Mouse (Mus musculus): Measurements from ENCODE around the gene Krtap10-10. TPM values are rescaled to one million over a fixed set of nuclear protein-coding genes. Genes with fewer than 3 reads are reported as not detected.
"Not testable (repeated sequence)": the region's sequence is repeated elsewhere in the genome, so short reads cannot be mapped to it uniquely, and the experiment has no call there.

Gene Krtap10-10
- total RNA-seq (2014; rRNA removed) (not detected in 2 replicates), polyA plus RNA-seq (2015; fragmentation: Nextera tagmentation; extraction: Ambion mirVana) (not detected in 2 replicates)

DNA sequence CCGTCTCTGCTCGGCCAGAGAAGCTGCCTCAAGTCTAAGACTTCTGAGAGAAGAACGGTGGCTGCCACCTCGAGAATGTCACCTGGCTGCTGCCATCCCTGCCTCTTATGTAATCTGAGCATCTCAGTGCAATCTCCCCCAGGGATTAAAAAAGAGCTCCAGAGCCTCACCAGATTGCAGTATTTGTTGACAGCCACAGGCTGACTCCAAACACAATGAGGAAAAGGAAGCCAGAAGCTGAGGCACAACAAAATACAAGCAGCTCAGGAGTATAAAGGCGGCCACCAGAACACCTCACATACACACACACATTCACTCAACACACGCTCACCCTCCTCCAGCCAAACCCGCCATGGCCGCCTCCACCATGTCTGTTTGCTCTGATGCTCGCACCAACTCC is at the start of gene Krtap10-10:
TSS of gene Krtap10-10 (plus strand) at position 301 of the 400 bp plus-strand sequence.
- TF ChIP-seq CTCF (IDR thresholded peaks at IDR 0.05; ENCODE audit: low read depth) = no peak
- Histone ChIP-seq H3K4me1 (ENCODE audit: insufficient read depth) (no peaks in the 10 kb centered on the region), H3K9ac (no peak within 1 kb of the TSS), H3K27ac (ENCODE audit: low read depth, low read length) (no peak within 1 kb of the TSS), H3K36me3 (ENCODE audit: insufficient read depth) (no peaks in the 10 kb centered on the region), H3K9me3 (ENCODE audit: low read length) (no peaks in the 10 kb centered on the region), H3K4me3 (ENCODE audit: low read depth, low read length) (no peak within 1 kb of the TSS), H3K4me2 (ENCODE audit: low read depth) (no peak within 1 kb of the TSS), H3K27me3 (ENCODE audit: insufficient read depth, low read length) (no peaks in the 10 kb centered on the region)
- ATAC-seq (no peak), DNase-seq (no peak)
- 66% methylated on average over 9 of the region's 9 CpGs for WGBS

DNA sequence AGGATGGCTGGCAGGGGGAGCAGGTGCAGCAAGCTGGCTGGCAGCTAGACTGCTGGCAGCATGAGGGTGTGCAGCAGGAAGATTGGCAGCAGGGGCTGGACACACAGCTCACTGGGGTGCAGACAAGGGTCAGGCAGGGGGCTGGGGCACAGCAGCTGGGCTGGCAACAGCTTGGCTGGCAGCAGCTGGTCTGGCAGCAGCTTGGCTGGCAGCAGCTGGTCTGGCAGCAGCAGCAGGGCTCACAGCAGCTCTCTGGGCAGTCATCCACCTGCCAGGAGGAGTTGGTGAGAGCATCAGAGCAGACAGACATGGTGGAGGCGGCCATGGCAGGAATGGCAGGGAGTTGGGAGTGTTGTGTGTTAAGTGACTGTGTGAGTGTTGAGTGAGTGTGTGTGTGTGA is 47.9 kb upstream of the Krtap10-10 start, which contains the start of gene Gm7137:
TSS of gene Gm7137 (minus strand) at position 325 of the 400 bp plus-strand sequence.
- not testable (repeated sequence) for ATAC-seq; H3K9me3 ChIP-seq (ENCODE audit: low read length); DNase-seq; H3K36me3 ChIP-seq (ENCODE audit: insufficient read depth); H3K27ac ChIP-seq (ENCODE audit: low read depth, low read length); H3K4me3 ChIP-seq (ENCODE audit: low read depth, low read length); H3K4me1 ChIP-seq (ENCODE audit: insufficient read depth); H3K9ac ChIP-seq; H3K4me2 ChIP-seq (ENCODE audit: low read depth); H3K27me3 ChIP-seq (ENCODE audit: insufficient read depth, low read length)
- WGBS = 67% methylated on average over 1 of the region's 1 CpGs

DNA sequence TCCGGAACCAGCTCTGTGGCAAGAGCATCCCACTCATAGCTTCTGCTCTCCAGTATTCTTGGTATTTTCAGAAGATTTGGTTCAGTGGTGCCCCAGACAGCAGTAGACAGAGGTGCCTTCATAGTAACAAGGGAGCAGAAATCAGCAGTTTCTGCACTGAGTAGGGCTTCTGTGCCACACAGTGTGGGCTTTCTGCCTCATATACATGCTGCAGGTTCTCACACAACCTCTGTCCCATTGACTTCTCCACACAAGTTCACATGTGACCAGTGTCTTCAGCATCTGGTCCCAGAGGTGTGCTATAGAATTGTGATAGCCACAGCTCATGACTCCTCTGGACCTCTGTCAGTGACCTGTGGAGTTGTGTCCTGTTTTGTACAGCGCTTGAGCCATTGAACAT is 47.1 kb upstream of the Krtap10-10 start:
- H3K36me3 ChIP-seq (ENCODE audit: insufficient read depth) = no peaks in the 10 kb centered on the region
- ATAC-seq = no peak
- H3K4me3 ChIP-seq (ENCODE audit: low read depth, low read length) = no peak overlapping the region
- DNase-seq = no peak
- no peak overlapping the region for H3K27ac ChIP-seq (ENCODE audit: low read depth, low read length)
- WGBS = 83% methylated on average over 2 of the region's 2 CpGs
- no peaks in the 10 kb centered on the region for H3K9me3 ChIP-seq (ENCODE audit: low read length)
- H3K27me3 ChIP-seq (ENCODE audit: insufficient read depth, low read length) = no peaks in the 10 kb centered on the region
- no peak overlapping the region for H3K9ac ChIP-seq
- no peak for TF ChIP-seq CTCF (IDR thresholded peaks at IDR 0.05; ENCODE audit: low read depth)
- no peak overlapping the region for H3K4me2 ChIP-seq (ENCODE audit: low read depth)
- H3K4me1 ChIP-seq (ENCODE audit: insufficient read depth) = no peaks in the 10 kb centered on the region

DNA sequence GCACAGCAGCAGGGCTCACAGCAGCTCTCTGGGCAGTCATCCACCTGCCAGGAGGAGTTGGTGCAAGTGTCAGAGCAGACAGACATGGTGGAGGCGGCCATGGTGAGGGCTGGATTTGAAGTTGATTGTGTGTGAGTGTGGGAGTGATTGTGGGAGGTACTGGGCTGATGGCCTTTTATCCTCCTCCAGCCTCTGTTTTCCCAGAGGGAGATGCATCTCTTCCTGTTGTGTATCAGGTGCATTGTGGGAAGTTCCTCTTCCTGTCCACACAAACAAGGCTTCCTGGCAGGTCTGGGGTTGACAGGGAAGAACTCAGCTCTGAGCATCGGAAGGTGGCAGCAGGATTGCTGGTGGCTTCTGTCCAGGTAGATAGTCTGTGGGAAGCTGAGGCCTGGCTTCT is 40.8 kb upstream of the Krtap10-10 start, which contains the start of gene Gm9639:
TSS of gene Gm9639 (minus strand) at position 101 of the 400 bp plus-strand sequence.
- Histone ChIP-seq H3K4me2 (ENCODE audit: low read depth) (no peak within 1 kb of the TSS), H3K9me3 (ENCODE audit: low read length) (no peaks in the 10 kb centered on the region), H3K4me1 (ENCODE audit: insufficient read depth) (no peaks in the 10 kb centered on the region), H3K4me3 (ENCODE audit: low read depth, low read length) (no peak within 1 kb of the TSS), H3K27ac (ENCODE audit: low read depth, low read length) (no peak within 1 kb of the TSS), H3K27me3 (ENCODE audit: insufficient read depth, low read length) (no peaks in the 10 kb centered on the region), H3K36me3 (ENCODE audit: insufficient read depth) (no peaks in the 10 kb centered on the region), H3K9ac (no peak within 1 kb of the TSS)
- 48% methylated on average over 2 of the region's 2 CpGs for WGBS
- DNase-seq (no peak), ATAC-seq (no peak)
- no peak for TF ChIP-seq CTCF (IDR thresholded peaks at IDR 0.05; ENCODE audit: low read depth)

DNA sequence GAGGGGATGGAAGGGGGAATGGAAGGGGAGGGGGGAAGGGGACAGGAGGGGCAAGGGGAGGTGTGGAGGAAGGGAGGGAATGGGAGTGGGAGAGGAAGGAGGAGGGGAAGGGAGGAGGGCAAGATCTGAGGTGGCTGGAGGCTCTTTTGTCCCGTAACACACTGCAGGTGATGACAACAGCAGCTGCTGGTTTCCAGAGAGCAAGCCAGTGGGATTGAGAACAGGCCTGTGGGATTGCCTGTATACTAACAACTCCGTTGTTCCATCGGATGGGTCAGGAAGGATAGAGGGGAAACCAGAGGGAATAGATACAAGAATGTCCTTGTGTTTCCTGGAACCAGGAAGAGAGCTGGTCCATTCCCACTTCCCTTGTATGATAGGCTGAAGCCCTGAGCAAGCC is 38.1 kb upstream of the Krtap10-10 start:
- WGBS = 12% methylated on average over 3 of the region's 3 CpGs
- H3K9me3 ChIP-seq (ENCODE audit: low read length) = no peaks in the 10 kb centered on the region
- ATAC-seq (no peak), DNase-seq (no peak)
- H3K36me3 ChIP-seq (ENCODE audit: insufficient read depth) = no peaks in the 10 kb centered on the region
- no peak overlapping the region for H3K4me2 ChIP-seq (ENCODE audit: low read depth)
- H3K4me3 ChIP-seq (ENCODE audit: low read depth, low read length) = no peak overlapping the region
- H3K27me3 ChIP-seq (ENCODE audit: insufficient read depth, low read length) = no peaks in the 10 kb centered on the region
- no peaks in the 10 kb centered on the region for H3K4me1 ChIP-seq (ENCODE audit: insufficient read depth)
- H3K27ac ChIP-seq (ENCODE audit: low read depth, low read length) = no peak overlapping the region
- TF ChIP-seq CTCF (IDR thresholded peaks at IDR 0.05; ENCODE audit: low read depth) = no peak
- H3K9ac ChIP-seq = no peak overlapping the region

DNA sequence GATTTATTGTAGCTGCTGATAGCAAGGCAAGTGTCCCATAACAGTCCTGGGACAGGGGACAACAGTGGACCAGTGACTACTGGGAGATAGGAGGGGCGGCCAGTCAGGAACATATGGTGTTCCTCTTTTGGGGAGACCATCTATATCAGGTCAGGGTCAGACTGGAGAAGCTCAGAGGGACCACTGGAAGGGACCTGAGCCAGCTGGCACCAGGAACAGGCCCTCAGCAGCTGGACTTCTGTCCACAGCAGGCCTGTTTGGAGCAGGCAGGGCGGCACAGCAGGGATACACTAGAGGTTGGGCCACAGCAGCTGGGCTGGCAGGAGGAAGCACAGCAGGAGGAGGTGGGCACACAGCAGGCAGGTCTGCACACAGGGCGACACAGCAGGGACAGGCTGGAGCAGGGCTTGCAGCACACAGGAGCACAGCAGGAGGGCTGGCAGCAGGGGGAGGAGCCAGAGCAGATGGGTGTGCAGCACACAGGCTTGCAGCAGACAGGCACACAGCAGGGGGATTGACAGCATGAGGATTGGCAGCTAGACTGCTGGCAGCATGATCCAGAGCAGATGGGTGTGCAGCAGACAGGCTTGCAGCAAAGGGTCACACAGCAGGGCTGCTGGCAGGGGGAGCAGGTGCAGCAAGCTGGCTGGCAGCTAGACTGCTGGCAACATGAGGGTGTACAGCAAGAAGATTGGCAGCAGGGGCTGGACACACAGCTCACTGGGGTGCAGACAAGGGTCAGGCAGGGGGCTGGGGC is 37.4 kb upstream of the Krtap10-10 start:
- DNase-seq; H3K9ac ChIP-seq; H3K36me3 ChIP-seq (ENCODE audit: insufficient read depth); ATAC-seq; H3K4me3 ChIP-seq (ENCODE audit: low read depth, low read length); H3K27ac ChIP-seq (ENCODE audit: low read depth, low read length); H3K4me1 ChIP-seq (ENCODE audit: insufficient read depth); H3K27me3 ChIP-seq (ENCODE audit: insufficient read depth, low read length); H3K4me2 ChIP-seq (ENCODE audit: low read depth); H3K9me3 ChIP-seq (ENCODE audit: low read length): not testable (repeated sequence)
- WGBS = 54% methylated on average over 2 of the region's 3 CpGs

DNA sequence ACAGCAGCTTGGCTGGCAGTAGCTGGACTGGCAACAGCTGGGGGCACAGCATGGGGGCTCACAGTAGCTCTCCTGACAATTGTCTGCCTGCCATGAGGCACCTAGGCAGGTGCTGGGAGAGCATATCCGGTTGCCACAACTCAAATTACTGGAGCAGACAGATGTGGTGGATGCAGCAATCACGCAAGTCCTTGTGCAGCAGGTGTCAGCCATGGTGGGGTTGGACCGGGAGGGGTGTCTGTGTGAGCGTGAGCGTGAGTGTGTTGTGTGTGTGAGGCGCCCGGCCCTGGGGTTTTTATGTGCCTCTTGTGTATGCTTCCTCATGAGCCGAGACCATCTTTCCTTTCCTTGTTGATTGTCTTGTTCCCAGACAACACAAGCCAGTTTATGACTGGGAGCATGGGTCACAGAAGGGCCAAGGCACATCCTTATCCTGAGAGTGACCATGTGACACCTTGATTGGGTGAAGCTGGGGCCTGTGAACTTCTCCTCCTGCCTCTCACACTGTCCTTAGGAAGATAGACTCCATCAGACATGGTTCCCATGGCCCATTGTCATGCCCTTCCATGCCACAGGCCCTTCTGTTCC is 36.7 kb upstream of the Krtap10-10 start, which contains the start of gene Gm19668:
TSS of gene Gm19668 (minus strand) at position 213 of the 588 bp plus-strand sequence.
- DNase-seq (no peak), ATAC-seq (no peak)
- no peaks in the 10 kb centered on the region for H3K27me3 ChIP-seq (ENCODE audit: insufficient read depth, low read length)
- no peak within 1 kb of the TSS for H3K4me3 ChIP-seq (ENCODE audit: low read depth, low read length)
- no peak within 1 kb of the TSS for H3K27ac ChIP-seq (ENCODE audit: low read depth, low read length)
- no peaks in the 10 kb centered on the region for H3K36me3 ChIP-seq (ENCODE audit: insufficient read depth)
- 61% methylated on average over 8 of the region's 8 CpGs for WGBS
- no peaks in the 10 kb centered on the region for H3K9me3 ChIP-seq (ENCODE audit: low read length)
- H3K4me1 ChIP-seq (ENCODE audit: insufficient read depth) = no peaks in the 10 kb centered on the region
- no peak within 1 kb of the TSS for H3K4me2 ChIP-seq (ENCODE audit: low read depth)
- no peak within 1 kb of the TSS for H3K9ac ChIP-seq
- no peak for TF ChIP-seq CTCF (IDR thresholded peaks at IDR 0.05; ENCODE audit: low read depth)

All from forebrain, postnatal 0 days (tissue).